Mouse (Mus musculus): Measurements from ENCODE around the gene Carhsp1. TPM values are rescaled to one million over a fixed set of nuclear protein-coding genes. Genes with fewer than 3 reads are reported as not detected.
A peak's percentile ranks its signal among the peaks of the same experiment; 100 is the strongest.

Gene Carhsp1
- polyA plus RNA-seq (2012; ENCODE audit: insufficient read depth, insufficient read length, missing spikeins), result 88.4 and 130 TPM in 2 replicates

- H3K27ac ChIP-seq (replicated peaks; ENCODE audit: low read depth, low read length), result peak within 1 kb of the TSS; percentile 90
- H3K4me3 ChIP-seq (ENCODE audit: insufficient read depth, low read depth, low read length), result peak within 1 kb of the TSS; percentile 70
- H3K4me1 ChIP-seq (ENCODE audit: control insufficient read depth, insufficient read depth, insufficient read length, low read length), result peaks cover 31% of the 10 kb centered on the region
Measured at GRCm38 (mm10) chr16:8671551-8672349, at the start of gene Carhsp1. Gene Carhsp1 (minus strand): TSS chr16:8672155.

- Histone ChIP-seq H3K4me3 (ENCODE audit: insufficient read depth, low read depth, low read length) (no peak overlapping the region), H3K4me1 (ENCODE audit: control insufficient read depth, insufficient read depth, insufficient read length, low read length) (peaks cover 16% of the 10 kb centered on the region), H3K27ac (replicated peaks; ENCODE audit: low read depth, low read length) (no peak overlapping the region)
Measured at GRCm38 (mm10) chr16:8720447-8720846, 48.5 kb upstream of the Carhsp1 start.

- Histone ChIP-seq H3K27ac (replicated peaks; ENCODE audit: low read depth, low read length) (no peak overlapping the region), H3K4me3 (ENCODE audit: insufficient read depth, low read depth, low read length) (no peak overlapping the region), H3K4me1 (ENCODE audit: control insufficient read depth, insufficient read depth, insufficient read length, low read length) (peaks cover 14% of the 10 kb centered on the region)
Measured at GRCm38 (mm10) chr16:8717744-8718143, 45.8 kb upstream of the Carhsp1 start.

GRCm38 (mm10) chr16:8716300-8716699 is 44.3 kb upstream of the Carhsp1 start:
- Histone ChIP-seq H3K4me3 (ENCODE audit: insufficient read depth, low read depth, low read length) (no peak overlapping the region), H3K4me1 (ENCODE audit: control insufficient read depth, insufficient read depth, insufficient read length, low read length) (peaks cover 14% of the 10 kb centered on the region), H3K27ac (replicated peaks; ENCODE audit: low read depth, low read length) (no peak overlapping the region)

GRCm38 (mm10) chr16:8715513-8716080 is 43.6 kb upstream of the Carhsp1 start:
- no peak overlapping the region for H3K4me3 ChIP-seq (ENCODE audit: insufficient read depth, low read depth, low read length)

GRCm38 (mm10) chr16:8714851-8715250 is 42.9 kb upstream of the Carhsp1 start:
- Histone ChIP-seq H3K4me3 (ENCODE audit: insufficient read depth, low read depth, low read length) (no peak overlapping the region), H3K4me1 (ENCODE audit: control insufficient read depth, insufficient read depth, insufficient read length, low read length) (peaks cover 14% of the 10 kb centered on the region), H3K27ac (replicated peaks; ENCODE audit: low read depth, low read length) (no peak overlapping the region)

More at GRCm38 (mm10) chr16:8715513-8716080, 43.6 kb upstream of the Carhsp1 start:
- Histone ChIP-seq H3K4me1 (ENCODE audit: control insufficient read depth, insufficient read depth, insufficient read length, low read length) (peaks cover 14% of the 10 kb centered on the region), H3K27ac (replicated peaks; ENCODE audit: low read depth, low read length) (no peak overlapping the region)

GRCm38 (mm10) chr16:8711998-8712397 is 40.0 kb upstream of the Carhsp1 start:
- Histone ChIP-seq H3K4me3 (ENCODE audit: insufficient read depth, low read depth, low read length) (no peak overlapping the region), H3K27ac (replicated peaks; ENCODE audit: low read depth, low read length) (no peak overlapping the region), H3K4me1 (ENCODE audit: control insufficient read depth, insufficient read depth, insufficient read length, low read length) (peaks cover 7% of the 10 kb centered on the region)

- no peak overlapping the region for H3K4me3 ChIP-seq (ENCODE audit: insufficient read depth, low read depth, low read length)
- H3K27ac ChIP-seq (replicated peaks; ENCODE audit: low read depth, low read length), result no peak overlapping the region
- no peaks in the 10 kb centered on the region for H3K4me1 ChIP-seq (ENCODE audit: control insufficient read depth, insufficient read depth, insufficient read length, low read length)
Measured at GRCm38 (mm10) chr16:8700586-8700985, 28.6 kb upstream of the Carhsp1 start.

GRCm38 (mm10) chr16:8699556-8699955 is 27.6 kb upstream of the Carhsp1 start:
- H3K4me3 ChIP-seq (ENCODE audit: insufficient read depth, low read depth, low read length), result no peak overlapping the region
- no peaks in the 10 kb centered on the region for H3K4me1 ChIP-seq (ENCODE audit: control insufficient read depth, insufficient read depth, insufficient read length, low read length)
- H3K27ac ChIP-seq (replicated peaks; ENCODE audit: low read depth, low read length), result no peak overlapping the region

GRCm38 (mm10) chr16:8691206-8691605 is 19.3 kb upstream of the Carhsp1 start:
- H3K27ac ChIP-seq (replicated peaks; ENCODE audit: low read depth, low read length), result no peak overlapping the region
- H3K4me3 ChIP-seq (ENCODE audit: insufficient read depth, low read depth, low read length), result no peak overlapping the region
- no peaks in the 10 kb centered on the region for H3K4me1 ChIP-seq (ENCODE audit: control insufficient read depth, insufficient read depth, insufficient read length, low read length)

GRCm38 (mm10) chr16:8689979-8690656 is 18.2 kb upstream of the Carhsp1 start:
- Histone ChIP-seq H3K27ac (replicated peaks; ENCODE audit: low read depth, low read length) (no peak overlapping the region), H3K4me3 (ENCODE audit: insufficient read depth, low read depth, low read length) (no peak overlapping the region), H3K4me1 (ENCODE audit: control insufficient read depth, insufficient read depth, insufficient read length, low read length) (no peaks in the 10 kb centered on the region)

- Histone ChIP-seq H3K4me3 (ENCODE audit: insufficient read depth, low read depth, low read length) (no peak overlapping the region), H3K27ac (replicated peaks; ENCODE audit: low read depth, low read length) (no peak overlapping the region)
Measured at GRCm38 (mm10) chr16:8687559-8688112, 15.7 kb upstream of the Carhsp1 start.

GRCm38 (mm10) chr16:8686871-8687535 is 15.0 kb upstream of the Carhsp1 start:
- Histone ChIP-seq H3K27ac (replicated peaks; ENCODE audit: low read depth, low read length) (no peak overlapping the region), H3K4me3 (ENCODE audit: insufficient read depth, low read depth, low read length) (no peak overlapping the region), H3K4me1 (ENCODE audit: control insufficient read depth, insufficient read depth, insufficient read length, low read length) (no peaks in the 10 kb centered on the region)

More at GRCm38 (mm10) chr16:8687559-8688112, 15.7 kb upstream of the Carhsp1 start:
- H3K4me1 ChIP-seq (ENCODE audit: control insufficient read depth, insufficient read depth, insufficient read length, low read length), result no peaks in the 10 kb centered on the region

- H3K27ac ChIP-seq (replicated peaks; ENCODE audit: low read depth, low read length), result no peak overlapping the region
- H3K4me3 ChIP-seq (ENCODE audit: insufficient read depth, low read depth, low read length), result no peak overlapping the region
- no peaks in the 10 kb centered on the region for H3K4me1 ChIP-seq (ENCODE audit: control insufficient read depth, insufficient read depth, insufficient read length, low read length)
Measured at GRCm38 (mm10) chr16:8686121-8686870, 14.3 kb upstream of the Carhsp1 start.

Data from brown adipose tissue, adult 24 weeks (tissue).